Mouse (Mus musculus) E14TG2a.4 (cell line): ENCODE data around the gene Sema3f.

Experiments
- CTCF ChIP-seq: conservative IDR thresholded peaks from 2 replicates; pipeline ENCODE4 v1.5.1; 2014; ENCODE audit warnings: low read length
- NANOG ChIP-seq: IDR thresholded peaks from 2 replicates; pipeline ENCODE4 v1.6.1; 2014; ENCODE audit warnings: borderline replicate concordance, low read length, mixed read lengths
- POU5F1 ChIP-seq: IDR thresholded peaks from 2 replicates; pipeline ENCODE4 v1.6.1; 2014; ENCODE audit warnings: low read length, borderline replicate concordance

- TF ChIP-seq CTCF (no peak), NANOG (no peak), POU5F1 (no peak)
Measured at GRCm38 (mm10) chr9:107735356-107736184, 25.3 kb upstream of the Sema3f start.
